Mouse (Mus musculus) ES-Bruce4 (cell line): Measurements from ENCODE around the gene Fgfr2. TPM values are rescaled to one million over a fixed set of nuclear protein-coding genes. Genes with fewer than 3 reads are reported as not detected.

Experiments used
- H3K27ac ChIP-seq: 2 replicates; pipeline ENCODE4 v1.5.1; 2012; ENCODE audit warnings: low read length, inconsistent platforms; ENCODE audit not compliant: insufficient read depth
- H3K27me3 ChIP-seq: 2 replicates; pipeline ENCODE4 v1.6.1; 2012; ENCODE audit warnings: mild to moderate bottlenecking, low read length, inconsistent platforms; ENCODE audit not compliant: control insufficient read depth, poor library complexity, insufficient read depth, severe bottlenecking
- H3K36me3 ChIP-seq: 2 replicates; pipeline ENCODE4 v1.6.1; 2012; ENCODE audit warnings: inconsistent platforms, mild to moderate bottlenecking, low read length, moderate library complexity; ENCODE audit not compliant: control insufficient read depth, poor library complexity, insufficient read depth, severe bottlenecking
- H3K4me1 ChIP-seq: one replicate; pipeline ENCODE4 v1.8.1; 2011; ENCODE audit warnings: low read length; ENCODE audit not compliant: control insufficient read depth, insufficient read depth
- H3K4me3 ChIP-seq: 2 replicates; pipeline ENCODE4 v1.5.1; 2011; ENCODE audit warnings: low read depth, mild to moderate bottlenecking, low read length
- H3K9ac ChIP-seq: 2 replicates; pipeline ENCODE4 v1.6.1; 2012; ENCODE audit warnings: low read depth, mild to moderate bottlenecking, inconsistent platforms; ENCODE audit not compliant: poor library complexity, severe bottlenecking
- H3K9me3 ChIP-seq: replicated peaks from 2 replicates; pipeline ENCODE4 v1.6.1; 2012; ENCODE audit warnings: mild to moderate bottlenecking, low read length, inconsistent platforms; ENCODE audit not compliant: control insufficient read depth, poor library complexity, insufficient read depth, severe bottlenecking
- CTCF ChIP-seq: IDR thresholded peaks from one replicate; pipeline ENCODE4 v1.8.1; 2011; ENCODE audit warnings: low read depth, low read length
- EP300 ChIP-seq: IDR thresholded peaks from 2 replicates; pipeline ENCODE4 v1.6.1; 2011; ENCODE audit warnings: low read depth, low read length; ENCODE audit not compliant: insufficient read depth
- POLR2A ChIP-seq: IDR thresholded peaks from one replicate; pipeline ENCODE4 v1.8.1; 2011; ENCODE audit warnings: low read length; ENCODE audit not compliant: insufficient read depth
- polyA plus RNA-seq: library from polyadenylated mRNA; stranded (reverse); fragments of >200 nt; gene quantifications from 2 replicates; pipeline ENCODE4 v1.2.4, GENCODE M21; 2011; ENCODE audit warnings: low read depth; ENCODE audit not compliant: missing spikeins, insufficient read depth, insufficient read length

Gene Fgfr2
- polyA plus RNA-seq, 1 experiment: 34.8 TPM

- H3K4me3 ChIP-seq: 0 out of 2 replicates have a peak overlapping the region, but pooled peaks have one; percentile 5
Observed at GRCm38 (mm10) chr7:131371880-131372651, 1751.1 kb downstream of the Fgfr2 start.

DNA sequence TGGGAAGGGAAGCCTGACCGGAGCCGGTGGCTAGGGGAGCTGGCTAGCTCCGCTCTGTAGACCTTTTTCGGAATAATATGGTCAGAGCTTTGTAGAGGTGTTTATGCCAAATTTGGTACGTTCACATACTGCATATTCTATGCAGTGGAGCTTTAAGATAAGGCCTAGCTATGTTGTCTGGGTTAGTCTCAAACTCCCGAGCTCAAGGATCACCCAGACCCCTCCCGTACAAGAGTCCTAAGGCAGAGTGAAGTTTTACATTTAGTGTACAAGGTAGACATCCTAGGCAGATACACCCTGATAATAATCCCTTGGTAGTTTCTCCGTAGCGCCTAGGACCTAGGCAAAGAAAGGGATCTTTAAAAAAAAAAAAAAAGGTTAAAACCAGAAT, 1751.7 kb downstream of the Fgfr2 start:
- TF ChIP-seq POLR2A (no peak), CTCF (no peak), EP300 (no peak)
- Histone ChIP-seq H3K27ac (no peak overlapping the region), H3K9me3 (no peaks in the 10 kb centered on the region), H3K36me3 (peaks cover 6% of the 10 kb centered on the region), H3K4me3 (peak overlapping the region; percentile 86), H3K9ac (peak overlapping the region; percentile 88), H3K4me1 (no peaks in the 10 kb centered on the region), H3K27me3 (no peaks in the 10 kb centered on the region; the same call in 1 of the 2 replicates)

More at GRCm38 (mm10) chr7:131371880-131372651, 1751.1 kb downstream of the Fgfr2 start:
- H3K9ac ChIP-seq: peak overlapping the region; percentile 88
- no peak for TF ChIP-seq CTCF
- no peak for TF ChIP-seq EP300
- no peaks in the 10 kb centered on the region for H3K4me1 ChIP-seq
- peaks cover 6% of the 10 kb centered on the region for H3K36me3 ChIP-seq
- H3K27ac ChIP-seq: no peak overlapping the region
- H3K9me3 ChIP-seq: no peaks in the 10 kb centered on the region
- no peaks in the 10 kb centered on the region; the same call in 1 of the 2 replicates for H3K27me3 ChIP-seq

DNA sequence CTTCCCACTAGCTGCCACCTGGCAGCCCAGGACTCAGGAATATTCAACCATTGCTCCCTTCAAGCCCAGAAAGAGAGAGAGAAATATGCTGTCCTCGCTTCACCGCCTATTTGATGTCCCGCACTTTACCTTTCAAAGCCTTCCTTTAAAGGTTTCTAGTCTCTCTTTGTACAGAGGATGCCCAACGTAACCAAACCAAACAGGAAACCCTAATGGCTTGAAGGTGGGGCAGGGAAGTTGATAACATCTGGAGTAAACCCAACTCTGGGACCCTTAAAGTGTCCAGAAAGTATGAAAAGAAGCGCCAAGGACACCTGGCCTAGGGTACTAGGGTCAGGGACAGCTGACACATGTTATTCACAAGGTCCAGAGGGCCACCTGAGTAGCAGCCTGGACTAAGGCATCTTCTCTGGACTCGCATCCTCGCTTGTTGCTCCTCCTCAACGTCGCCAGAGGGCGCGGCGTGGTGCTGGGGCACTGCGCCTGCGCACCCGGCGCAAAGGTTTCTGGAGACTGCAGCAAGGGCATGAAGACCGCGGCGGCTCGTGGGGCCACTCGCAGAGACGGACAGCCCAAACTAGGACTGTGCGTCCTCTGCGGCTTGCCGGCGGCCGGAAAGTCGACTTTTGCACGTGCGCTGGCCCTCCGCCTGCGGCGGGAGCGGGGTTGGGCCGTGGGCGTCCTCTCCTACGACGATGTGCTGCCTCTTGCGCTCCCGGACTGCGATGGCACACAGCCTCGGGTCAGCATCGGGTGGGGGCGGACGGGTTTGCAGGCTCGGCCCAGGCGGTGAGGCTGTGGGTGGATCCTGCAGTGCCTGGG, 1752.3 kb downstream of the Fgfr2 start, which contains the start of gene Pstk:
Gene Pstk, plus strand, starts transcription at position 494 of the 822 bp plus-strand sequence.
- peaks cover 6% of the 10 kb centered on the region for H3K36me3 ChIP-seq
- TF ChIP-seq POLR2A (peak; percentile 76), CTCF (peak; percentile 79), EP300 (no peak)
- H3K27ac ChIP-seq: no peak within 1 kb of the TSS
- peak within 1 kb of the TSS; percentile 88 for H3K9ac ChIP-seq
- no peaks in the 10 kb centered on the region for H3K4me1 ChIP-seq
- H3K4me3 ChIP-seq: peak within 1 kb of the TSS; percentile 86
- H3K27me3 ChIP-seq: no peaks in the 10 kb centered on the region; the same call in 1 of the 2 replicates
- H3K9me3 ChIP-seq: no peaks in the 10 kb centered on the region

DNA sequence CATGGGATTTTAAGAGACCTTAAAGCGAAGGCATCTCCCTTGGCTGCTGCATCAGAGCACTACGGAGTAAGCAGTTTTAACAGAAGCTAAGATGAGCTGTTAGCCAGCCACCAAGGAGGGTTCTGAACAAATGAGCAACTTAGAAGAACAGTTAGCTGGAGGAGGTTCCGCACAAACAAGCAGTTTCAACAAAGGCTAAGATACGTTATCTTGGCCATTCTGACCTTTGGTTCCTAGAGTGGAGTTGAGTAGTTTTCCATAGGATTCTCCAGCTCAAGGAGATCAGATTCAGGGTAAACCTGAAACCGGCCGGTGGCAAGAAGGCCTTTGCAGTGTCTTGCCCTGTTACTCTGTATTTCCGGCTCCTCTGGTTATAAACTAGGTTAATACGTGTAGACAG, 1759.0 kb downstream of the Fgfr2 start:
- Histone ChIP-seq H3K4me1 (no peaks in the 10 kb centered on the region), H3K27ac (no peak overlapping the region), H3K9ac (no peak overlapping the region), H3K27me3 (no peaks in the 10 kb centered on the region), H3K36me3 (no peaks in the 10 kb centered on the region), H3K4me3 (no peak overlapping the region), H3K9me3 (no peaks in the 10 kb centered on the region)
- no peak for TF ChIP-seq CTCF
- TF ChIP-seq POLR2A: no peak
- TF ChIP-seq EP300: no peak

DNA sequence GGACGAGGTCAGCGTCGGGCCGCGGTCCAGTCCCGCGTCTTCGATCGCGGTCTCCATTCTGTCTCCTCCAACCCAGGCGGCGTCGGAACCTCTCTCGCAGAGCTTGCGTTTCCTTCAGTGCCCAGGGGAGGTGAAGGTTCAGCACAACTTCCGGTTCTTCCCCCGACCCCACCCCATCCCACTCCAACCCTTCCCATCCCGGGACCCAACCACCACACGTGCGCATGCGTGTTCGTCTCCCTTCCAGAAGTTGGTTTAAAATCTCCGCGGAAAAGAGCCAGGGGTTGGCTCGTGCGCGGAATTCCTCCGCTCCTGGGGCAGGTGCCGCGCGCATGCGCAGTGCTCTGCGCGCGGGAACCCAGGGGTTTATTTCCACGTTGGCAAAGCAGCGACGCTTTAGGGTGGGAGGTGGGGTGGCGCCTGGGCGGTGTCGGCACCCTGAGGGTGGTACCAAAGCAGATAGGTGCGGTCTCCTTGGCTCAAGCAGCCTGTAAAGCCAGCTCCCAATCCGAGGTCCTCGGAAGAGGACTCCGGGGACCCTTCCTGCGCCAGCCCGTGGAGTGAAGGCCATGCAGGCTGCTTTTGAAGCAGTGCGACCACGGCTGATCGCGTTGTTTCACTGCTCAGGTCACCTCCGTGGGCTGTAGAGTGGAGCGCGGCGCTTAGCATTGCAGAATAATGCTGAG, 1760.4 kb downstream of the Fgfr2 start, which contains the start of gene 2310057M21Rik:
Gene 2310057M21Rik, minus strand, starts transcription at position 145 of the 686 bp plus-strand sequence.
- no peak for TF ChIP-seq CTCF
- TF ChIP-seq EP300: 0 out of 2 replicates have a peak, but pooled peaks have one; percentile 39
- peak; percentile 40 for TF ChIP-seq POLR2A
- Histone ChIP-seq H3K27me3 (no peaks in the 10 kb centered on the region), H3K4me3 (peak within 1 kb of the TSS; percentile 79)

More for the DNA sequence above, 1760.4 kb downstream of the Fgfr2 start, which contains the start of gene 2310057M21Rik:
- Histone ChIP-seq H3K9ac (peak within 1 kb of the TSS; percentile 86), H3K4me1 (no peaks in the 10 kb centered on the region), H3K36me3 (peaks cover 4% of the 10 kb centered on the region; the same call in 1 of the 2 replicates), H3K27ac (peak within 1 kb of the TSS; percentile 89), H3K9me3 (no peaks in the 10 kb centered on the region)
